Mouse (Mus musculus) urinary bladder, postnatal 10 days (tissue): Measurements from ENCODE around the gene Ctnnbl1.

Experiments
- DNase-seq: peaks from one replicate; pipeline ENCODE4 v3.0.0; 2022; ENCODE audit warnings: low spot score

The Ctnnbl1 gene

GRCm38 (mm10) chr2:157750926-157751588 lies 13.9 kb downstream of the Ctnnbl1 start:
- DNase-seq = no peak

GRCm38 (mm10) chr2:157751589-157752373 lies 14.6 kb downstream of the Ctnnbl1 start:
- no peak for DNase-seq

- no peak for DNase-seq
Measured at GRCm38 (mm10) chr2:157752374-157752743, 15.2 kb downstream of the Ctnnbl1 start.

GRCm38 (mm10) chr2:157755771-157756170 lies 18.6 kb downstream of the Ctnnbl1 start:
- DNase-seq = no peak

- DNase-seq = no peak
Measured at GRCm38 (mm10) chr2:157756193-157756592, 19.0 kb downstream of the Ctnnbl1 start.

- DNase-seq = no peak
Measured at GRCm38 (mm10) chr2:157758395-157758794, 21.2 kb downstream of the Ctnnbl1 start.

GRCm38 (mm10) chr2:157759717-157760116 lies 22.5 kb downstream of the Ctnnbl1 start:
- no peak for DNase-seq

- DNase-seq = no peak
Measured at GRCm38 (mm10) chr2:157762903-157763302, 25.7 kb downstream of the Ctnnbl1 start.

- no peak for DNase-seq
Measured at GRCm38 (mm10) chr2:157766591-157766990, 29.4 kb downstream of the Ctnnbl1 start.

- DNase-seq = no peak
Measured at GRCm38 (mm10) chr2:157768682-157769429, 31.7 kb downstream of the Ctnnbl1 start.

- DNase-seq = no peak
Measured at GRCm38 (mm10) chr2:157770761-157771160, 33.6 kb downstream of the Ctnnbl1 start.

GRCm38 (mm10) chr2:157773661-157774060 lies 36.5 kb downstream of the Ctnnbl1 start:
- DNase-seq = no peak

- DNase-seq = no peak
Measured at GRCm38 (mm10) chr2:157775957-157776356, 38.8 kb downstream of the Ctnnbl1 start.

- no peak for DNase-seq
Measured at GRCm38 (mm10) chr2:157780956-157781355, 43.8 kb downstream of the Ctnnbl1 start.

- no peak for DNase-seq
Measured at GRCm38 (mm10) chr2:157783152-157783551, 46.0 kb downstream of the Ctnnbl1 start.

GRCm38 (mm10) chr2:157784238-157784637 lies 47.0 kb downstream of the Ctnnbl1 start:
- no peak for DNase-seq

GRCm38 (mm10) chr2:157784647-157785046 lies 47.4 kb downstream of the Ctnnbl1 start:
- no peak for DNase-seq

GRCm38 (mm10) chr2:157789226-157789625 lies 52.0 kb downstream of the Ctnnbl1 start:
- no peak for DNase-seq

- DNase-seq = no peak
Measured at GRCm38 (mm10) chr2:157790836-157791495, 53.8 kb downstream of the Ctnnbl1 start.

GRCm38 (mm10) chr2:157791528-157792162 lies 54.4 kb downstream of the Ctnnbl1 start:
- DNase-seq = no peak

- no peak for DNase-seq
Measured at GRCm38 (mm10) chr2:157792840-157793552, 55.8 kb downstream of the Ctnnbl1 start.
